Comparison of ENCODE assay signal across 8 mouse cellular contexts in the genomic region with DNA sequence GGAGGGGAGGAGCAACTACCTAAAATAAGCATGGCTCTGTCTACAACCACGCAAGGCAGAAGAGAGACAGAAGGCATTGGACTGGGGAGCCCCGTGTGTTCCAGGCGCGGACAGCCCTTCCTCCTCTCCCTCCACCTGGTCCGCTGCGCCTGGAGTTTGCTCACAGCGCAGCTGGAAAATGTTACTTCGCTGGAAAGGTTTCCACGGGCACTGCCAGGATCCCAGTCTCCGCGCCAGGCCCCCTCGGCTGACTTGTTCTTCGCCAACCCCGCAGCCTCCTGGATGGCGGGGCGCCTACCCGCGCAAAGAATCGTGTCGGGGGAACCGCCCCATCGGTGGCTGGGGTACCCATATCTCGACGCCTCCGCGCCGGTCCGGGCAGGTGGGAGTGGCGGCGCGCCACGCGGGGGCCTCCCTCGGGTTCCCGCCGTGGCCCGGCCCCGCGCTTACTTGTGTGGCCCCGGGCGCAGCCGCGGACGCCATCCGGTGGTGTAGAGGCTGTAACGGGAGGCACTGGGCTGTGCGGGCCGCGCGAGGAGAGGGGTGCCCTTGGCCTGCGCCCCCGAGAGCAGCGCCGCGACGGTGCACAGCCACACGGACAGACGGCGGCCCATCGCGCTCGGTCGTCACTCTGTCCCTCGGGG. TPM values are rescaled to one million over a fixed set of nuclear protein-coding genes. Genes with fewer than 3 reads are reported as not detected.
DNase-seq lines count a peak whose midpoint lies in the region; ATAC-seq and TF ChIP-seq lines count a peak whose summit lies in the region.

No protein-coding gene starts in this region.

- intact Hi-C loops in gastrocnemius, postnatal 14 days (cut with DNase I; ENCODE audit: low total_unique reads): no loop called here
- intact Hi-C loops in left cerebral cortex, postnatal 14 days (cut with DNase I): no loop called here

- no peak for TF ChIP-seq CTCF in forebrain, postnatal 0 days (IDR thresholded peaks at IDR 0.05; ENCODE audit: low read depth)
- no peak for TF ChIP-seq CTCF in small intestine, adult 2 months (IDR thresholded peaks at IDR 0.05; ENCODE audit: extremely low read depth, insufficient read length, insufficient replicate concordance, low read depth, low read length)

- no peaks in the 10 kb centered on the region for H3K36me3 ChIP-seq in forebrain, postnatal 0 days (ENCODE audit: insufficient read depth)
- peaks cover 29% of the 10 kb centered on the region for H3K36me3 ChIP-seq in limb, embryonic 12.5 days
- H3K36me3 ChIP-seq in small intestine, adult 2 months (ENCODE audit: control insufficient read depth, insufficient read depth, low read length): no peaks in the 10 kb centered on the region

- WGBS in forebrain, postnatal 0 days: 1% methylated on average over 55 of the region's 64 CpGs
- WGBS in limb, embryonic 12.5 days: under 1% methylated on average over 64 of the region's 64 CpGs
- 2% methylated on average over 63 of the region's 64 CpGs for WGBS in small intestine, adult 2 months

- no peaks in the 10 kb centered on the region for H3K9me3 ChIP-seq in forebrain, postnatal 0 days (ENCODE audit: low read length)
- no peaks in the 10 kb centered on the region for H3K9me3 ChIP-seq in limb, embryonic 12.5 days

- H3K9ac ChIP-seq in forebrain, postnatal 0 days: peak overlapping the region; percentile 35
- peak overlapping the region; percentile 81 for H3K9ac ChIP-seq in limb, embryonic 12.5 days (replicated peaks)

- no peak overlapping the region for H3K27ac ChIP-seq in brown adipose tissue, adult 24 weeks (replicated peaks; ENCODE audit: low read depth, low read length)
- H3K27ac ChIP-seq in forebrain, postnatal 0 days (ENCODE audit: low read depth, low read length): no peak overlapping the region
- no peak overlapping the region for H3K27ac ChIP-seq in limb, embryonic 12.5 days
- no peak overlapping the region for H3K27ac ChIP-seq in small intestine, adult 2 months (ENCODE audit: insufficient read depth, low read depth, low read length)

- ATAC-seq in forebrain, postnatal 0 days: peak; percentile 55
- peak; percentile 58; the same call in 1 of the 2 replicates for ATAC-seq in limb, embryonic 12.5 days (ENCODE audit: insufficient number of reproducible peaks, insufficient read depth, low FRiP score, low TSS enrichment, low read depth)

- H3K4me2 ChIP-seq in forebrain, postnatal 0 days (ENCODE audit: low read depth): peak overlapping the region; percentile 67
- H3K4me2 ChIP-seq in limb, embryonic 12.5 days: peak overlapping the region; percentile 92

- peaks cover 31% of the 10 kb centered on the region for H3K27me3 ChIP-seq in forebrain, postnatal 0 days (ENCODE audit: insufficient read depth, low read length)
- peaks cover 60% of the 10 kb centered on the region for H3K27me3 ChIP-seq in limb, embryonic 12.5 days
- H3K27me3 ChIP-seq in small intestine, adult 2 months (ENCODE audit: control insufficient read depth, insufficient read depth, low read length): peaks cover 17% of the 10 kb centered on the region

- no peaks in the 10 kb centered on the region; the same call in 1 of the 2 replicates for H3K4me1 ChIP-seq in brown adipose tissue, adult 24 weeks (ENCODE audit: control insufficient read depth, insufficient read depth, insufficient read length, low read length)
- peaks cover 4% of the 10 kb centered on the region; the same call in 1 of the 2 replicates for H3K4me1 ChIP-seq in forebrain, postnatal 0 days (ENCODE audit: insufficient read depth)
- peaks cover 36% of the 10 kb centered on the region for H3K4me1 ChIP-seq in limb, embryonic 12.5 days (replicated peaks)
- no peaks in the 10 kb centered on the region for H3K4me1 ChIP-seq in small intestine, adult 2 months (ENCODE audit: control insufficient read depth, insufficient read depth, insufficient read length, low read length)

- peak overlapping the region; percentile 24; the same call in 1 of the 2 replicates for H3K4me3 ChIP-seq in brown adipose tissue, adult 24 weeks (ENCODE audit: insufficient read depth, low read depth, low read length)
- H3K4me3 ChIP-seq in forebrain, postnatal 0 days (ENCODE audit: low read depth, low read length): peak overlapping the region; percentile 40
- peak overlapping the region; percentile 64 for H3K4me3 ChIP-seq in limb, embryonic 12.5 days (replicated peaks)
- peak overlapping the region; percentile 30 for H3K4me3 ChIP-seq in small intestine, adult 2 months (ENCODE audit: low read depth, low read length)

- peak; percentile 26 for DNase-seq in adrenal gland, postnatal 10 days
- DNase-seq in adrenal gland, adult 8-10 months: no peak
- peak; percentile 32 for DNase-seq in forebrain, postnatal 0 days
- DNase-seq in gastrocnemius, postnatal 14 days: no peak
- no peak for DNase-seq in left cerebral cortex, postnatal 14 days (ENCODE audit: low spot score in 2 of 2)

- TF ChIP-seq POLR2A in small intestine, adult 2 months (IDR thresholded peaks at IDR 0.05; ENCODE audit: low read depth, low read length): no peak

RNA-seq across cellular contexts. Expression of gene Emilin3, which starts 0.4 kb away (rescaled TPM):
- under 1 TPM; 0.63 to 0.70 TPM for total RNA-seq in adrenal gland, postnatal 10 days (2021)
- total RNA-seq in adrenal gland, adult 8-10 months (2022): not detected
- not detected in 2 replicates for polyA plus RNA-seq in brown adipose tissue, adult 24 weeks (2012; ENCODE audit: insufficient read depth, insufficient read length, missing spikeins)
- 0.46 and 1.5 TPM in 2 replicates for total RNA-seq in forebrain, postnatal 0 days (2014; rRNA removed)
- 0.23 and 0.42 TPM in 2 replicates for polyA plus RNA-seq in forebrain, postnatal 0 days (2015; fragmentation: Nextera tagmentation; extraction: Ambion mirVana)
- 15.9 and 16.7 TPM in 2 replicates for polyA plus RNA-seq in limb, embryonic 12.5 days (2016; fragmentation: Nextera tagmentation; extraction: Ambion mirVana)
- polyA plus RNA-seq in small intestine, adult 2 months (2012; rRNA removed): 0.15 and 0.43 TPM in 2 replicates
- total RNA-seq in gastrocnemius, postnatal 14 days (2021): 1 to 10 TPM; 2.1 to 3.8 TPM
- total RNA-seq in left cerebral cortex, postnatal 14 days (2021): under 1 TPM; 0.35 to 0.57 TPM

RNA-seq across cellular contexts. Expression of gene Lpin3, which starts 31.2 kb away (rescaled TPM):
- total RNA-seq in adrenal gland, postnatal 10 days (2021): 10 to 100 TPM; 21.0 to 26.4 TPM
- total RNA-seq in adrenal gland, adult 8-10 months (2022): 10 to 100 TPM; 39.0 to 84.3 (median 50.2) TPM
- polyA plus RNA-seq in brown adipose tissue, adult 24 weeks (2012; ENCODE audit: insufficient read depth, insufficient read length, missing spikeins): 0.71 and 3.0 TPM in 2 replicates
- total RNA-seq in forebrain, postnatal 0 days (2014; rRNA removed): 0.10 and 0.31 TPM in 2 replicates
- 0.27 and 0.30 TPM in 2 replicates for polyA plus RNA-seq in forebrain, postnatal 0 days (2015; fragmentation: Nextera tagmentation; extraction: Ambion mirVana)
- 2.6 and 2.9 TPM in 2 replicates for polyA plus RNA-seq in limb, embryonic 12.5 days (2016; fragmentation: Nextera tagmentation; extraction: Ambion mirVana)
- polyA plus RNA-seq in small intestine, adult 2 months (2012; rRNA removed): 20.7 and 48.0 TPM in 2 replicates
- 10 to 100 TPM in 1 of 2 experiments, 1 to 10 TPM in 1; 8.2 to 10.1 TPM for total RNA-seq in gastrocnemius, postnatal 14 days (2021)
- 1 to 10 TPM in 1 of 2 experiments, under 1 TPM in 1; 0.30 to 1.2 TPM for total RNA-seq in left cerebral cortex, postnatal 14 days (2021)

RNA-seq across cellular contexts. Expression of gene Zhx3, which starts 38.9 kb away (rescaled TPM):
- 10 to 100 TPM; 62.9 to 85.1 TPM for total RNA-seq in adrenal gland, postnatal 10 days (2021)
- 10 to 100 TPM; 66.1 to 97.0 (median 75.6) TPM for total RNA-seq in adrenal gland, adult 8-10 months (2022)
- polyA plus RNA-seq in brown adipose tissue, adult 24 weeks (2012; ENCODE audit: insufficient read depth, insufficient read length, missing spikeins): 10.3 and 11.0 TPM in 2 replicates
- total RNA-seq in forebrain, postnatal 0 days (2014; rRNA removed): 31.8 and 44.9 TPM in 2 replicates
- polyA plus RNA-seq in forebrain, postnatal 0 days (2015; fragmentation: Nextera tagmentation; extraction: Ambion mirVana): 12.9 and 18.5 TPM in 2 replicates
- 10.4 and 11.6 TPM in 2 replicates for polyA plus RNA-seq in limb, embryonic 12.5 days (2016; fragmentation: Nextera tagmentation; extraction: Ambion mirVana)
- polyA plus RNA-seq in small intestine, adult 2 months (2012; rRNA removed): 3.3 and 6.2 TPM in 2 replicates
- total RNA-seq in gastrocnemius, postnatal 14 days (2021): 10 to 100 TPM; 43.4 to 44.8 TPM
- 10 to 100 TPM; 74.2 to 84.2 TPM for total RNA-seq in left cerebral cortex, postnatal 14 days (2021)

Comparison
In these comparisons a context has a peak if more than half of its experiments do, and no peak if none do; other contexts are left out.
1. DNase-seq: peak in adrenal gland, postnatal 10 days (single experiment) and forebrain, postnatal 0 days (single experiment); none in adrenal gland, adult 8-10 months (single experiment), gastrocnemius, postnatal 14 days (single experiment) and left cerebral cortex, postnatal 14 days (0 of 2).
2. Peak in every context shown above with its lines, with median percentiles within 50 percentile points of each other: H3K4me3 ChIP-seq.